Mouse (Mus musculus): ENCODE measurements at regions not wholly inside any gene's neighbourhood (a gene's known extent, or its start where the extent isn't known, plus 50 kb on each side); places are given as distances from the start of the nearest gene placed in this dataset.

- TF ChIP-seq POLR2A (IDR thresholded peaks at IDR 0.05; ENCODE audit: insufficient read length, low read depth) (no peak), MYOD1 (IDR thresholded peaks at IDR 0.05; ENCODE audit: control insufficient read depth in 1 of 3, insufficient read length in 2 of 3, low read depth in 2 of 3) (no peak), POLR2AphosphoS2 (IDR thresholded peaks at IDR 0.05; ENCODE audit: insufficient read length, low read depth) (no peak), USF1 (IDR thresholded peaks at IDR 0.05; ENCODE audit: low read depth) (no peak)
Observed at GRCm38 (mm10) chr10:120640847-120641246, 164.6 kb upstream of the Hmga2 start.
